Mouse (Mus musculus): ENCODE results near the gene Dcx.

Dcx gene

DNA sequence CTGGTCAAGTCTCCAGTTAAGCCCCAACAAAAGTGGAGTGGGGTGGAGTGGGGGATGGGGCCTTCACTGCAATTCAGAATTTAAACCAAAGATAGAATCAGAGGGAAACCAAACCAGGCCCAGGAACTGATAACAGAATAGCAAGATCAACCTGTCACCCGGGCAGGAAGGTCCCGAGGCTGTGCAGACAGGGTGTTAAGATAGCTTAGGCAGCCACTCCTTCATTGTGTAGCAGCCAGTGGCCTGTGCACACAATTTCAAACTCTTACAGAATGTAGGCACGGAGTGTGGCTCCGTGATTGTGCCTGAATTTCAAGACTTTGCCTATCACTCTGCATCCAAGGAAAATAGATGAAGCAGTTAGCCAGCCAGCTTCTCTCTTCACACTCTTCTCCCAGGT is 106.6 kb downstream of the Dcx start:
- no peak for DNase-seq

DNA sequence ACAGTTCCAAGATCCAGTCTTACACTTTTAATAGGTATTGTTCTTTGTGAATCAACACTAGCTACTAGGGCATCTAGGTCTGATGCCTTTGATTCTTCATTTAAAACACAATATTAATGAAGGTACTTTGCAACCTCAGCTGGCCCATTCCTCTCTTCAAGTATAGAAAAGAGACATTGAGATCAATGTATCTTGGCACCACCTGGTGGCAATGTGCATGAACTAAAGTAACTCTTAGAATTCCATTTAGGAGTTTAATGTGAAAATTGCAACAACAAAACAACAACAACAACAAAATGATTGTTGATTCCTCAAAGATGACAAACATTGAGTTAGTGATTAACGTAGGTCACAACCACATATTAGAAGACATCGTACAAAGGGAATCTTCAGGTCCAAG is 114.2 kb downstream of the Dcx start:
- DNase-seq, result no peak

DNA sequence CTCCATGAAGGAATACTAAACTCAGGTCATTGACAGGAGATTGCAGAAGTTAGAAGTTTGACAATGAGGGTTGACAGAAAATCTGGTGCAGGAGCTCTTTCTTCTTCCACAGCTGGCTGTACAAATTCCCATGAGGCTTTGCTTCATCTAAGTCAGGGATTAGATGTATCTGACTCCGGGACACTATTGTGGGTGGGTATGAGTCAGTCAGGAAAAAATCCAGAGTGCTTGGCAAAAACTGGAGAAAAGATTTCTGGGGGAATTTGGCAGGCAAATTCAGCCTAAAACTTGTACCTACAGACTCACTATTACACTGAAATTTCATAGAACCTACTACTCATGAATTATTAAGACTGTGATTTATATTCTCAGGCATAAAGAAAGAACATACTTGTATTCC is 117.2 kb downstream of the Dcx start:
- no peak for DNase-seq
